Mouse (Mus musculus) embryonic facial prominence, embryonic 15.5 days (tissue): ENCODE data around the gene Map3k20. TPM values are rescaled to one million over a fixed set of nuclear protein-coding genes. Genes with fewer than 3 reads are reported as not detected.

Experiments used
- polyA plus RNA-seq: library from polyadenylated mRNA; unstranded; fragments of >200 nt; fragmentation: Nextera tagmentation; extraction: Ambion mirVana; gene quantifications from 2 replicates; pipeline ENCODE4 v1.2.1, GENCODE M21; 2015

Gene Map3k20
- polyA plus RNA-seq, 1 experiment from 2014 or later, result 21.0 TPM

Other genes starting within 250 kb of the Map3k20 start
- gene Cdca7, start 190.5 kb downstream of the Map3k20 start, polyA plus RNA-seq, result 102 and 103 TPM in 2 replicates